Mouse (Mus musculus) embryonic fibroblast, embryonic 13.5 days (primary cell): Measurements from ENCODE around the gene Hnrnph1.

Source experiments
- CTCF ChIP-seq: IDR thresholded peaks from 2 replicates; pipeline ENCODE4 v1.5.1; 2011; ENCODE audit warnings: mild to moderate bottlenecking, control low read depth, low read length, moderate library complexity, borderline replicate concordance; ENCODE audit not compliant: insufficient read depth
- POLR2A ChIP-seq: IDR thresholded peaks from 2 replicates; pipeline ENCODE4 v1.6.1; 2011; ENCODE audit warnings: low read depth, mild to moderate bottlenecking, control low read depth, low read length, moderate library complexity

GRCm38 (mm10) chr11:50389011-50389410, 12.2 kb downstream of the Hnrnph1 start:
- TF ChIP-seq CTCF (no peak), POLR2A (no peak)
